ENCODE assay signal across 9 mouse cellular contexts in the genomic region with DNA sequence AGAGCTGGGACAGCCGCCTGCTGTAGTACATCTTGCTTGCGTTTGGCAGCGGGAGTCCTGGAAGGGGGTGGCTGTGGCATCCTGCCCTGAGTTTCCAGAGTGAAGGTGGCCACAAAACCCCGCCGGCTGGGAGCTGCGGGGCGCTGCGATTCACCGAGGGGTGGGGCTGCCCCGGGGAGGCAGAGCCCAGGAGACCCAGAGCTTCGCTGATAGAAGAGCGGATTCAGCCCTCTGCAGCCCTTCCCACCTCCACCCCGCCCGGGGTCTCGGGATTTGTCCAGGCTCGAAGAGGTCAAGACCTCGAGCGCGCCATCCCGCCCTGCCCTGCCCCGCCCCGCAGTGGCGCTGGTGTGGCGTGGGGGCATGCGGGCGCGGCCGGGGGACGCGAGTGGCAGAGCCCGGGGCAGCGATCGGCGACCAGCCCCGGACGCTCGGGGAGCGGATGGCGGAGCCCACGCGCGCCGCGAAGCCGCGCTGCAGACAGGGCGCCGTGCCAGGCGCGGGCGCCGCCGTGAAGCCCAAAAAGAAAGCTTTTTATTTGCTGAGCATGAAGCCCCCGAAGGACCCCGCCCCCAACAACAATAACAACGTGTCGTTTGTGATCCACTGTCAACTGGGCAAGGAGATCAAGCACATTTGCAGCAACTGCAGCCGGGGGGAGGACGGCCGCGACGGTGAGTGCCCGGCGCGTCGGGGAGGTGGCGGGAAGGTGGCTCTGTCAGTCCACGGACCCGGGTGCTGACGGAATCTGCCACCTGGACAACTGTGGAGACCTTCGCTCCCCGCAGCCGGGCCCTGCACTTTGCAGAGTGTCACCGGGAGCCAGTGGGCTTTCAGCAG.
DNase-seq lines count a peak whose midpoint lies in the region; ATAC-seq lines count a peak whose summit lies in the region.
"Had no signal": no experiment of that assay in that cellular context is flagged by ENCODE, and none has a peak within 500 bp of the region (broad histone marks: within the 10 kb centered on the region; RNA-seq: fewer than 3 reads in every experiment).

No protein-coding gene starts in this region.

- peaks cover 4% of the 10 kb centered on the region for H3K27me3 ChIP-seq in embryonic facial prominence, embryonic 15.5 days
- H3K27me3 ChIP-seq in heart, embryonic 15.5 days: peaks cover 7% of the 10 kb centered on the region; the same call in 1 of the 2 replicates
- peaks cover 24% of the 10 kb centered on the region for H3K27me3 ChIP-seq in liver, embryonic 16.5 days (ENCODE audit: control insufficient read depth, insufficient read depth, low read depth, low read length)

- H3K36me3 ChIP-seq in embryonic facial prominence, embryonic 15.5 days: no peaks in the 10 kb centered on the region
- no peaks in the 10 kb centered on the region for H3K36me3 ChIP-seq in heart, embryonic 15.5 days
- H3K36me3 ChIP-seq in liver, embryonic 16.5 days (ENCODE audit: control insufficient read depth, insufficient read depth): no peaks in the 10 kb centered on the region

- H3K4me3 ChIP-seq in embryonic facial prominence, embryonic 15.5 days (replicated peaks): peak overlapping the region; percentile 61
- H3K4me3 ChIP-seq in heart, embryonic 15.5 days: peak overlapping the region; percentile 67
- peak overlapping the region; percentile 48 for H3K4me3 ChIP-seq in liver, embryonic 16.5 days (ENCODE audit: low read depth, low read length)

- H3K4me2 ChIP-seq in embryonic facial prominence, embryonic 15.5 days (replicated peaks): peak overlapping the region; percentile 99
- peak overlapping the region; percentile 99 for H3K4me2 ChIP-seq in heart, embryonic 15.5 days
- peak overlapping the region; percentile 57 for H3K4me2 ChIP-seq in liver, embryonic 16.5 days (ENCODE audit: low read depth, low read length)

- no peak overlapping the region for H3K27ac ChIP-seq in embryonic facial prominence, embryonic 15.5 days (replicated peaks)
- no peak overlapping the region for H3K27ac ChIP-seq in heart, embryonic 15.5 days
- H3K27ac ChIP-seq in liver, embryonic 16.5 days (ENCODE audit: low read length): no peak overlapping the region
- H3K27ac ChIP-seq: macrophage had no signal

- WGBS in embryonic facial prominence, embryonic 15.5 days: under 1% methylated on average over 72 of the region's 74 CpGs
- under 1% methylated on average over 74 of the region's 74 CpGs for WGBS in heart, embryonic 15.5 days
- 1% methylated on average over 74 of the region's 74 CpGs for WGBS in liver, embryonic 16.5 days (ENCODE audit: insufficient replicate concordance)

- peak; percentile 33 for DNase-seq in urinary bladder, adult 2 months (ENCODE audit: low spot score)
- no peak for DNase-seq in urinary bladder, postnatal 36 days (ENCODE audit: low spot score in 2 of 2)
- peak; percentile 21 to 63 for DNase-seq in kidney, postnatal 36 days
- peak; percentile 33 for DNase-seq in ovary, postnatal 36 days (ENCODE audit: low spot score)

- peak overlapping the region; percentile 53 for H3K9ac ChIP-seq in embryonic facial prominence, embryonic 15.5 days
- H3K9ac ChIP-seq in heart, embryonic 15.5 days: peak overlapping the region; percentile 61
- no peak overlapping the region for H3K9ac ChIP-seq in liver, embryonic 16.5 days (ENCODE audit: low read depth, low read length)

- H3K9me3 ChIP-seq in embryonic facial prominence, embryonic 15.5 days (replicated peaks): no peaks in the 10 kb centered on the region
- H3K9me3 ChIP-seq in heart, embryonic 15.5 days (replicated peaks): no peaks in the 10 kb centered on the region
- H3K9me3 ChIP-seq in liver, embryonic 16.5 days (replicated peaks; ENCODE audit: control insufficient read depth, low read length): no peaks in the 10 kb centered on the region

- peaks cover 21% of the 10 kb centered on the region for H3K4me1 ChIP-seq in embryonic facial prominence, embryonic 15.5 days
- H3K4me1 ChIP-seq in heart, embryonic 15.5 days (replicated peaks): peaks cover 20% of the 10 kb centered on the region
- no peaks in the 10 kb centered on the region for H3K4me1 ChIP-seq in liver, embryonic 16.5 days (ENCODE audit: control insufficient read depth, low read depth, low read length)

- ATAC-seq in embryonic facial prominence, embryonic 15.5 days (ENCODE audit: insufficient number of reproducible peaks, low FRiP score, low TSS enrichment, low read depth): peak; percentile 51
- ATAC-seq in heart, embryonic 15.5 days (replicated peaks; ENCODE audit: insufficient number of reproducible peaks, insufficient read depth, low FRiP score, low read depth): peak; percentile 22; the same call in 1 of the 2 replicates
- ATAC-seq in liver, embryonic 16.5 days (ENCODE audit: low read depth): no peak
- ATAC-seq in erythroid progenitor cell, adult 5-6 weeks (replicated peaks; ENCODE audit: low FRiP score, poor library complexity, severe bottlenecking): no peak

Comparison
In these comparisons a context has a peak if more than half of its experiments do, and no peak if none do; other contexts are left out.
1. DNase-seq: peak in urinary bladder, adult 2 months (single experiment), kidney, postnatal 36 days (2 of 2) and ovary, postnatal 36 days (single experiment); none in urinary bladder, postnatal 36 days (0 of 2).
2. ATAC-seq: peak in embryonic facial prominence, embryonic 15.5 days (single experiment) and heart, embryonic 15.5 days (single experiment); none in liver, embryonic 16.5 days (single experiment) and erythroid progenitor cell, adult 5-6 weeks (single experiment).
3. Peak in every context shown above with its lines, with median percentiles within 50 percentile points of each other: H3K4me2 ChIP-seq and H3K4me3 ChIP-seq.